Mouse (Mus musculus): ENCODE data around the gene Qtrt2.

Gene Qtrt2

DNA sequence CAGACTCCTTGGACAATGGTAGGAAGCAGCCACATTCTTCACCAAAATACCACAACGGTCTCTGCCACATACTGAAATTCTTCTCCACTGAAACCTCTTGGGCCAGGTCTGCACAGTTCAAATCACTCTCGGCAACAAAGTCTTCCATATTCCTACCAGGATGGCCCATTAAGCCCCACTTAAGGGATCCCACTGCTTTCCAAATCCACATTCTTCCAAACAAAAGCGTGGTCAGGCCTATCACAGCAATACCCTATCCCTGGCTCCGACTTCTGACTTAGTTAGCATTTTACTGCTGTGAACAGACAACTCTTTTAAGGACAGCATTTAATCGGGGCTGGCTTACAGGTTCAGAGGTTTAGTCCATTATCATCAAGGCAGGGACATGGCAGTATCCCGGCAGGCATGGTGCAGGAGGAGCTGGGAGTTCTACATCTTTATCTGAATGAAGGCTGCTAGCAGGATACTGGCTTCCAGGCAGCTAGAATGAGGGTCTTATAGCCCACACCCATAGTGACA lies at the start of gene Qtrt2:
Qtrt2 (minus strand) TSS at position 469 of the 519 bp plus-strand sequence.
- DNase-seq = no peak

DNA sequence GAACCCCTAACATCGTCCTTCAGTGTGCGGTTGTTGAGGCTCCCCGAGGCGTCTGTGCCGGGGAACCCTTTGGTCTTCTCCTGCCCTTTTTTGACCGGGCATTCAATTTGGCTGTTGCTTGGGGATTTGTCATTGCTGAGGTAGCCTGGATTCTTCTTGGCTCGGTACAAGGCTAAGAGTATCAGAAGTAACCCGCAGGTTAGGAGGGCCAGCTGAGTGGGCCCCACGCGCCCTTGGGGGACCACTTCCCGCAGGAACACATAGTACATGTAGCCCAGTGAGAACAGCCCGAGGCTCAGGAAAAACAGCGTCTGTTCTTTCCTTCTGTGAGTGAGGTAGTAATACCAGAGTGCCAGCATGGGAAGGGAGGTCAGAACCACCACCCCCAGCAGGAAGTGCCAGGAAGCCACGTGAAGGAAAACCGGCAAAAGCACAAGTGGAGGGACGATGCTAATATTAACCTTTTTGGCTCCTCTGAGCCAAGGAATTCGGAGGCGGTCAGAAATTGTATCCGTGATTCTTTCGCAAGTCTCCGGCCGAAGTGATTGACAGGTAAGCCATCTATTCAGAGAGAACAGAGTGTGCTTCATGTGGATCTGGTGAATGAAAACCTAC lies 47.1 kb upstream of the Qtrt2 start:
- no peak for DNase-seq

DNA sequence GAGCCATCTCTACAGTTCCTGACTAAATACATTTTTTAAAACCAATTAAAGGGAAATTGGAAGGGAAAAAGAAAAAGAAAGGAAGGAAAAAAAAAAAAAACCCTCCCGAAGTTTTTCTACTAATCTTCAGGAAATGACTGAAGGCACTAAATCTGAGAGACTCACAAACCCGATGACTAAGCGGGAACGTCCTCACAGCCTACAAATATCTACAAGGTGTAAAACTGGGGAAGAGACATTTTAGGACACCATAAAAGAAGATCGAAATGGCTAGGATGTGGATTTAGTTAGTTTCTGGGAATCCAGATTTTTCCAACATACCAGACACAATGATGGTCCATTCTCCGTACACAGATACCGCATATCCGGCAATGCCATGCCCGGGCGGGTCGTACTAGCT lies 46.5 kb upstream of the Qtrt2 start:
- DNase-seq = no peak

DNA sequence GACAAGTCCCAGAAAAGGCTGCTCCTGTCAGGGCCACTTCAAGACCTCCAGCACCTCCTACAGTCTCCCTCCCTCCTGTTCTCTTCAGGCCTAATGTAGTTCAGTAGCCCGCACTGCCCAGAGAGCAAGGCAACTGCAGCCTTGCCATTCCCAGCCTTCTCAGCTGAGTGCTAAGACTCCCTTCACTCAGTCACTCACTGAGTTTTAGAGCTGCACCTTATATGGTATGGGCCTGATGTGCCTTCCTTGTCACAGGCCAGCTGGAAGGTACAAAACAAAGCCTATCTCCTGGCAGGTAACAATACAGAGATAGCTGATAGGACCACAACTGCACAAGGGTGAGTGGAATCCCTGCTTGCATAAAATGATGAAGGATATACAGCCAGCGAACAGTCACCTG lies 45.8 kb upstream of the Qtrt2 start:
- DNase-seq = no peak

DNA sequence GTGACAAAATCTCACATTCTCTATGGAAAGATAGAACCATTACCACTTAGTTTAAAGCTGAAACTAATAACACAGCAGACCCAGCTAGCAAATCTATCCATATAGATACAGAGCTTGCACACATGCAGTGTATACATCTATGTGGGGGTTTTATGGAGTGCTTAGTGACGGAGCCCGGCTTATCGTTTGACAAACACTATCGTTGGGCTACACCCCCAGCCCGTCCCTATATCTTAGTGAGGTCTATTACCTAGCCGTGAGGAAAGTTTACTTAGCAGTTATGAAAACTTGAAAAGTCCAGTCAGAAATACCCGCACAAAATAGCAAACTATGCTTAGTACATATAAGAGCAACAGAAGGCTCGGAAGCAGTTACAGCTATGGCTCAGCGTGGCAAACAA lies 45.1 kb upstream of the Qtrt2 start:
- no peak for DNase-seq

DNA sequence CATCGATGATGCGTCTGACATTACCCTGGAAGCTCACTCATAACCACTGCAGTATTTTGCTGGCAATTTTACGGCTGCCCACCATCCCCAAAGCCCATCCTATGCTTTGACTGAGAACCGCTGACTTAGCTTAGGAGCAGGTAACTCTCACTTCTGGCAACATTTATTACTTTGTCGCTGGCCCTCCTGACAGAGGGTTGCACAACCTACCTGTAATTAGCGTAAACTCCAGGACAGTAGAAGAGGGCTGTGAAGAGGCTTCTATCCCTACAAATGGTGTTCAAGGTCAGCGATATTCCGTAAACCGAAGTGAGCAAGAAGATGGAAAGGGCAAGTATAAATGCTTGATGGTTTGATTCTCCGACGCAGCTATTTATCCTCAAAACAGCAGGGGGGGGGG lies 44.6 kb upstream of the Qtrt2 start:
- DNase-seq = no peak

DNA sequence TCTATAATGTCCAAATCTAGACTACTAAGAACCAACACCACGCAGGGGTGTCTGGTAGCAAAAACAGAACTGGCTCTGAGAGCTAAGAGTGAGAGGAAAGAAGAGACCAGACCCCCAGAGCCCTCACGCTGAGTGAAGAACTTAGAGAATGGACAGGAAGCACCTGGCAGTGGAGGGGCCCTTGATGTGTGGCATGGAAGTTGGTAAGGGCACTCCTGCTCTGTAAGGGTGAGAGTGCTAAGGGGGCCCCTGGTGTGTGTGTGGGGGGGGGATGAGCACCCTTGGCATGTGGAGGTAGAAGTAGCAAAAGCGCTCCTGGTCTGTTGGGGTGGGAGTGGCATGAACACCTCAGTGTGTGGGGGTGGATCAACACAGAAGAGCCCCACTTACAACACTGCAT lies 43.8 kb upstream of the Qtrt2 start:
- no peak for DNase-seq

DNA sequence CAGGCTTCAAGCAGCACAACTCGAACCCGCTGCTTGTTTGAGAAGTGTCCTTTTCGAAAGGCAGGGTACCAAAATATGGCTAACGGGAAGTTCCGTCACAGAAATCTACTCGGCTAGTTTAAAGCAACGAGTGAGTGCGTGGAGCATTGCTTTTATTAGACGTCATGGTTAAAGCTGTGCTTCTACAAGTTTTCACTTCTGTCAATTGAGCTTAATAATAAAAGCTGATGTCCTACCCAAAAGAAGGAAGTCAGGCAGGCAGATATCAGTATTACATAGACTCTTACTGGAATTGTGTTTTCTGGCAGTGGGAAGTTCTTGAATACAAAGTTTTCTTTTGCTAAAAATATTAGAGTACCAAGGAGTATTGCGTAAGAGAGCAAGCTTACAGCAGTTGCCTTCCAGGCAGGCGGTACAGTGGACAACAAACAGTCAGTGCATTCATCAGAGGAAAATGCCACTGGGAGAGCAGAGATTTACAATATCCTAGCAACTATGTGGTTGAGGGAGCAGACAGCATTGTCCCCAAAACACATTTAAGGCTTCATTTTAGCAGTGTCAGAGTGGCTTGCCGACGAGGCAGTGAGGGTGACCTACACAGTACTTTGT lies 39.3 kb upstream of the Qtrt2 start:
- DNase-seq = no peak

DNA sequence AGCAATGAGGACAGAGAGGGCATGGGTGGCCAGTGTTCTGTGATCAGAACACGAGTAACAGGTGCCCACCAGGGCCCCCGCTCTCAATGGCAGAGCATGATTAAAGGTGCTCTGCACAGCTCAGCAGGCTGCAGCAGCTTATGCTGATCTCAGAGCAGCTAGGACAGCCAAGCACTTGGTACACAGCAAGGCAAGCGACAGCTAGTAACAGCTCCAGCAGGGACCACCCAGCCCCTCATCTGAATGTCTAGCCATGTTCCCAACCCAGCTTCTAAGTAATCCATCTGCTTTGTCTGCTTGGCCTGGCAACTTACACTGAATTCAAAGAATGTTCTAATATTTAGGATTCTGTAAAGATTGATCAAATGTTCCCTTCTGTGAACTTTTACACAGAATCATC lies 37.2 kb upstream of the Qtrt2 start:
- no peak for DNase-seq

DNA sequence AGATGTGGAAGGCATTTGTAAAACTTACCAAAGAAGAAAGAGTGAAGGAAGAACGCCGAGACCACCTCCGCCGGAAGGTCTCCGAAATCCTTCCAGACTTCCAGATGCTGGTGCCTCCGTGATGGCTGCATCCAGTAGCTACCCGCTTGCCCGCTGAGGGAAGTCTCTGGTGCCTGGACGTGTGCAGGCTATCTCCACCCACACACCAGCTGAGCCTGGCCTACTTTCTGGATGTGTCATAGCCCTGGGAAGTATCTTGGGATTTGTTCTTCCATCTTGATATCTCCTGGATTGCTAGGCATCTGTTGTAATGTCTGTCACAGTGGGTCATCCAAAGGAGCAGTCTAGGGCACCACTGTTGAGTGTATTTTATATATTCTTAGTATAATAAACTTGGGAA lies 36.7 kb upstream of the Qtrt2 start:
- no peak for DNase-seq

DNA sequence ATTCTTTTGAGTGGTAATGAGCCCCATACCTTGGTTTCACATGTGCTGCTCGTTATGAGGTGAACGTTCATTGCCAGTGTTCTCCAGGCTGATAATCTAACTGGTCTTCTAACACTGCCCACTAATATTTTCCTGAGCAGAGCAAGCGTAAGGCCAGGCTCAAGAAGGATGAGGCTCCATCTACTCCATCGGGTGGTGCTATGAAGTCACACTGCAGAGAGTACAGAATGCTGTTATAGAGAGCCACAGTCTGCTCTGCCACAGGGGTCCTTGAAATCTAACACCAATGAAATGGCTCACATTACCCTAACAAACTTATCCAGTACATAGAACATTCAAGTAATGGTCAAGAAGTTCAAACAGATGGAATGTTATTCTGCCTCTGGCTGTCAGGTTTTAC lies 31.4 kb upstream of the Qtrt2 start:
- no peak for DNase-seq

DNA sequence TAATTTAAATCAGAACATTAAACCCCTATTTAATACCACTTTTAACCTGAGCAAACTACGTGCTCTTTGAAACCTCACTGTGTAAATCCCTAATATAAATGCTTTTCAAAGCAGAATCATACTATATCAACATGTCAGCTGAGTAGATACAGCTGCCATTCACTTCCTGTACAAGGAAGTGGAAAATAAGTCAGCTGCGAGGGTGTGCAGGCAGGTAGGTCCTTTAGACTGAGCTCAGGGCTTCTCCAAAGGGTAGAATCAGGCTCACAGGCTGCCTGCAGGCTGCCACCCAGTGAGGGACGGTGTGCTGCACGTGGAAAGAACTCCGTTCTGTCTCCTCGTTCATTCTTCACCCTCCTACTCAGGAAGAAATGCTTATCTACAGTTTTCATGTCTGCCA lies 28.3 kb upstream of the Qtrt2 start:
- DNase-seq = no peak

DNA sequence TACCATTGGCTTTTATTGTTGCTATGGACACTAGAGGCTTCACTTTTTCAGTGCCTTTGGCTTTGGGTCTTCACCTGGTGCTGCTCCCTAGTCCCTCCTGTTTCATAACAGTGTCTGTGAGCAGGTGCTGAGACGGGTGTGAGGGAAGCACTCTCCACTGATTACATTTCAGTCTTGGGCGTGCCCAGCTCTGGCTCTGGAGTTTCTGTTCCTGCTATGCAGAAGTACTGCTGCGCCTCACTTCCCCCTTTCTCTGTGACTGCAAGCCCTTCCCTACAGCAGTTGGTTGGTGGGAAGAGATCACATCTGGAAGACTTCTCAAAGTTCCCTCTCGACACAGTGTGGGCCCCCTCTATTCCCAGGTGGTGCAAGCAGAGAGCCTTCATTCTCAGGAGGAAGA lies 25.0 kb upstream of the Qtrt2 start:
- DNase-seq = no peak

DNA sequence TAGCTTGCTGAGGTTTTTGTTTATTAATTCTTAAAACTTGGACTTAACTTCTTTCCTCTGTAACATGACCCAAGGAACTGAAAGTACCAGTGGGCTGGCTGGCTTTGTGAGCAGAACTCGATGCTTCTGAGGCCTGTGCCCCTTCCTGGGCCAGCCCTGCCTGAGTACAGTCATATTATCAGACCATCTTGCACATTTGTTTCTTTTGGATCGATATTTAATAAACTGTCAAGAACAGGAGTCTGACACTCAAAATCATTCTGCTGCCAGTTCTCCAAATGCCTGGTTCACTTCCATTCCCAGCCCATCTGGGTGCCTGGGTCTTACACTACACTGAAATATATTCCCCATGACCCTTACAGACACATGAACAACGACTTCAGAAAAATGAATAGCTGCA lies 19.3 kb upstream of the Qtrt2 start:
- DNase-seq = no peak

DNA sequence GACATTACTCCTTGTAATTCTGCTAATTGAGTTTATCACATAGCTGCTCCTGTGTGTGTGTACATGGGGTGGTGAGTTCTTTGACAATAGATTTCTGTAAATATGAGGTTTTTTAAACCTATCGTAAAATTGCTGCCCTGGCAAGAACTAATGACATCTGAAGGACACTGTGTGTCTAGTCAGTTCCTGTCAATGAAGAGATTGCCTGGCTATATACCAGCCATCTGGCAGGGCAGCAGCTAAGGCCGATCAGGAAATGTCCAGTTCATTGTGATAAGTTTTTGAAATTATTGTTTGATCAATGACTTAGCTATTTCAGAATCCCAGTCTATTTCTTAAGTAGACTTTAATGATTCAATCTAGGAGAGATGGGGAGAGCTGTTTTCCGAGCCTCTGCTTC lies 18.7 kb upstream of the Qtrt2 start:
- DNase-seq = no peak

DNA sequence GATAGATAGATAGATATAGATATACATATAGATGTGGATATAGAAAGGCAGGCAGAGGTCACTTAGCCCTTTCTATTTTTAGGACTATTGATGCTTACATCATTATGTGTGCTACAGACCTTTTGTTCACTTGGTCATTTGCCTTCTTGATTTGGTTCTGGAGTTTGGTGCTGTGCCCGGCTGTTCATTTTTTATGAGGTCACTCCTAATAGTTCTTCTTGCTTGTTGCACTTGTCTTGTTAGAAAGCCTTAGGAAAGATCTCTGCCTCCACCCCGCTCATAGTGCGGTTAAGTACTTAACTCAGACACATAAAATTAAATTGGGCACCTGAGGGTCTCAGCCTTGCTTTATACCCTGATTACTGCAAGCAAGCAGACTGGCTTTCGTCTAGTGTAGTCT lies 14.2 kb upstream of the Qtrt2 start:
- no peak for DNase-seq

DNA sequence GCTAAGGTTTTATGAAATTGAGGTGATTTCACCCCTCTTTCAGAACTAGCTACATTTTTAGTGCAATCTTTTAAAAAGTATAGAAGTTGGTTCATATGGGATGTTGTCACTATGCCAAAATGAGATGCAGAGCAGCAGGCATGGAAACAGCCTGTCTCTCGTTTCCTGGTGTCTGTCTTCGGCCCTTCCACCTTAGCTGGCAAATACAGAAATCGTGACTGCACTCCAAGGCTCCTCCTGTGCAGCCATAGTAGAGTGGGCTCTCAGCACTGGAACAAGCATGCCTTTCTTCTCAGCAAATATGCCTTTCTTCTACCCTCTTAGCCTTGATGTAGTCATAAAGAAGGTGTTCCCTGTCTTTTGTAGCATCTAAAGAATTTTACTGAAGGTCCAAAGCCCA lies 9.3 kb upstream of the Qtrt2 start:
- no peak for DNase-seq

DNA sequence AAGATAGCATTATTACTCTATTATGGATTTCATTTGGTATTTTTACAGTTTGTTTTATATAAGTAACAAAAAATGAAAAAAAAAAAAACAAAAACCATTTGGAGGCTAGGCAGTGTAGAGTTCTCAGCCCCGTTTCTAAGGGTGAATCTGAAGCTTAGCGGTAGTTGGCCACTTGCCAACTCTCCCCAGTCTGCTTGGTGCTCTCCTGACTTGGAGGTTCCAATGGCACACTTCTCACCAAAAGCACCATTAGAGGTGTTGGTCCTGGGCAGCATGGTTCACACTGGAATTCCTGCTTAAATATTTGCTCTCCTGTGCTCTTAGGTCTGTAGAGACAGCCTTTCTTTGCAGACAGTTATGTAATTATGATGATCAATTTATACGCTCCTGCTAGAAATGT lies 8.8 kb upstream of the Qtrt2 start:
- no peak for DNase-seq

DNA sequence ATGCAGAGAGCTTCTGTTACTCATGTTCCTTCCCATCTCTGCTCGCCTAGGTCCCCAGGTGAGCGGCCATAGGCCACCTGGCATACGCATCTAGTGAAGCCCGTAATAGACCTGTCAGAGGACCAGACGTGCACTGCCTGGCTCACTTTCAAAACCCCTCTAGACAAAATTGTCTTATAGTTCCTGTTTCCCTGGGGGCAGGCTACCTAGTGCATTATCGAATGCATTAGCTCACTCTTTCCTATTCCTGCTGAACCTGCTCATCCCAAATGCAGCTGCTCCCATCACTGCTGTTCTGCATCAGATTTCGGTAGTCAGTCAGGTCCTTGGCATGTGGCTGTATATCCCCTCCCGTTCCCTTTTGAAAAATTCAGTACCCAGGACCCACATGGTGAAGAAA lies 8.2 kb upstream of the Qtrt2 start:
- DNase-seq = no peak

DNA sequence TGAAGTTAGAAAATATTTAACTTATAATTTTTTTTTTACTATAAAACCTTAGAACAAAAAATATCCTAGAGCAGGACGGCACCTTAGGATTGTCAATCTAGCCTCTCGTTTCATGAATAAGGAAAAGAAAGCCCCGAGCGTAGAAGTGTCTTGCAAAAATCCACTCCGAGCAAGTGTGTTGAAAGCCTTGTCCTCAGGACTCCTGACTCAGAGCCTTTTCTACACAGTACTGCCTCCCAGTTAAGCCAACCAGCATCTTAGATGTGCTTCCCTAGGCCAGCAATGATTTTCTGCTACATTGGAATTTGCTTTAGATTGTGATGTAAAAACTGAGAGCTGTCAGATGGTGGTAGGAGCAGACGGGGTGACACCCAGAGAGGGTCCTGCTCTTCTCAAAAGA lies 6.4 kb upstream of the Qtrt2 start:
- no peak for DNase-seq

DNA sequence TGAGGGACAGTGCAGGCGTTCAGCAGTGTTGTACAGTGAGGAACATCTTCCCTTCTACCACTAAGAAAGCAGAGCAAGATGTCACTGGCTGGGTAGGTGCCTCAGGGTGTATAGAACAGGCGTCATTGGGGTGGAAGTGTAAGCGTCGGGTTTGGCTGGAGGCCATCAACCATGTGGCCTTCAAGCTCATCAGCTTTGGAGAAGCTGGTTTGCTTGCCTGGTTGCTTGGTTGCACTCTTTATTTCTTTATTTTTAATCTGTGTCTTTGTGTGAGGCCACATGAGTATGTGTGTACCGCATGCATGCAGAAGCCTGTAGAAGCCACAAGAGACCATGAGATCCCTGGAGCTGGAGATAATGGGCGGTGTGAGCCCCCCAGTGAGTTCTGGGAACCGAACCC lies 5.7 kb upstream of the Qtrt2 start:
- no peak for DNase-seq

DNA sequence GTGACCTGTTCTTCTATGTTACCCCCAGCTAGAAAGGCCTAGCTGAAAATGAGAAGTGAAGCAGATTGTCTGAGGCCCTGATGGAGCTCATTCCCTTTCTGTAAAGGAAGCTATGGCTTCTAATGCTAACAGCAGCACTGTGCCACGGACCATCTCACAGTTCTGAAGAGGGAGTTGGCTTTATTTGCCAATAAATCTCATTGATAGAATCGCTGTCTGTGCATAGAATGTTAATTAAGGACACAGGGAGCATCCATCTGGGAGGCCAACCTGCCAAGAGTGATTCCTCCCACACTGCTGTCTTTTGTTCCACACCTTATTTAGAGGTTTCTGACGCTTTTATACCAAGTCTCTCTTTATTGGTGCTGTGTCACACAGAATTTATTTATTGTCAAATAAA lies 4.9 kb upstream of the Qtrt2 start:
- no peak for DNase-seq

DNA sequence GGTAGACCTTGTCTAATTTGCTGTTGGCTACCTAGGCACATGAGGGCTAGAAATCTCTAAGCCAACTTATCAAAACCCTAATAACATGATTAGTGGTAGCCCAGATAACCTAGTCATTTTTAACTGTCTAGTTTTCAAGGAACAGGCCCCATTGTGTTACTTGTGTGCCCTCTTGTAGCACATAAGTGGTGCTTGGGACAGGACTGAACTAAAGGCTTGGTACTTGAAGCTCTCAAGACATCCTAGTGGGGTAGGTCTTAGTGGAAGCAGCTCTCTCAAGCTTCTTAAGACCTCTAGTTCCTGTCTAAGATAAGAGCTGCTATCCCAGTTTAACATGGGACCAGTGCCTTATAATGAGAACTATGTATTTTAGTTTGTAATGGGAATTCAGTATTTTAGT lies 4.0 kb upstream of the Qtrt2 start:
- no peak for DNase-seq

DNA sequence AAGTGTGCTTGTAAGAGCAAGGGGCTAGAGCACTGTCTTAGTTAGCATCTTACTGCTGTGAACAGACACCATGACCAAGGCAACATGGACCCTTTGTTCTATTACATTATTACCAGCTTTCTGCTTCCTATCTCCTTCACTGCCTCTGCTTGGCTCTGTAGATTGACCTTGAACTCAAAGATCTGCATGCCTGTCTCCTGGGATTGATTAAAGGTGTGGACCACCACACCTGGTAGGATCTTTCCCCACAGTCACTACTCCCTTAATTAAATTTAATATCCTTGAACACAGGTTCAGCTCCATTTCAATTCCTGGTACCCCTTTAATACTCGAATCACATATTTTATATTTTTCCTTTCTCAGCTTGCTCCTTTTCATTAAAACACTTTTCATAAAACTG lies 763 bp downstream of the Qtrt2 start:
- no peak for DNase-seq

DNA sequence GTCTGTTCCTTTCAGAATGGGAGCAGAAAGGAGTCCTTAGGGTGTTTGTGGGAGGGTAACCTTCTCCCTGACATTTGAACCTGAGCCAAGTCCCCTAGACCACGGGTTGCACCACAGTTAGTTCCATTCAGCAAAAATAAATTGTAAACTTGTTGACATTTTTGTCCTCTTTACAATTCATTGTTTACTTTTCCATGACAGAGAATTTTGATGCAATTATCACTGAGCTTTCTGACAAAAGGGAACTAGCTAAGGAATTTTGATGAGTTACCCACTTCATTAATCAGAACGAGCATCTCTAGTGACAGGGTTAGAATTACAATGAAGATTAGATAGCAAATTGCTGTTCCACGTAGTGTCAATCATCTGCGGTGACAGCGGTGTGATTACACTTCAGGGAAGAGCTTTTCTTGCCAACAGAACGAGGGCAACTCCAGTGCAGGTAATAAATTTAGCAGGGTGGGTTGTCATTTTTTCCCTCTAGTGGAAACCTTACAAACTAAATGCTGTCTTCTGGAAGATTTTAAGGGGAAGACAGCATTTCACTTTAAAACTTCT lies 1.5 kb downstream of the Qtrt2 start:
- no peak for DNase-seq
